Mouse (Mus musculus): ENCODE measurements at regions not wholly inside any gene's neighbourhood (a gene's known extent, or its start where the extent isn't known, plus 50 kb on each side); places are given as distances from the start of the nearest gene placed in this dataset.

DNA sequence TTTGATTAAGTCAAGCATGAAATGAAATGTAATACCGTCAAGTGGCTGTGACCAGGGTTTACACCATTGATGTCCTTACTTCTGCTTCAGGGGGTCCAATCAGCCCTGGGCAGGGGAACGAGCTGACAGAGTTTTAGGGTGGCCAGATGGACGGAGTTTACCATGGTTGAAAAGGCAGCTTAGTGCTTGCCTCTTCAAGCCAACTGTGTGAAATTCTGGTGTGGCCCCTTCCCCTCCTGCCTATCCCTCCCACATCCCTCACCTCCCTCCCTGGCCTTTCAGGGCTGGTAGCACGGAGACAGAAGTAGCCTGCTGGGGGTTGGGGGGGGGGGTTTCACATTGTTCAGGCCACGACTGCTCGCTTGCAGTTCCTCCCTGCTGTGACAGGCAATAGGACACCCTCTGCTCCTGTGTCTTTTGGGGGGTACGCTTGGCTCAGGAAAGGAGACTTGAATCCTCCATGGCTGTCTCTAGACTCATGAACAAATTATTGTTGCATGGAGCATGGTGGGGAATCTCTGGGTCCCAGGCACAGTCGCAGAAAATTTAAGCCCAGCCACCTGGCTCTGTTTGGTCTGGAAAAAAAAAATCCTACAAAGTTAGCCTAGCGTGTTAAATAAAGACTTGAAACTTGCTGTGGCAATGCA is 262.4 kb upstream of the Irx3 start:
- DNase-seq: no peak

- no peak for DNase-seq
These were observed 261.5 kb upstream of the Irx3 start for GRCm38 (mm10) chr8:92063333-92063732.

GRCm38 (mm10) chr8:92059471-92059870 is 257.6 kb upstream of the Irx3 start:
- DNase-seq: no peak

DNA sequence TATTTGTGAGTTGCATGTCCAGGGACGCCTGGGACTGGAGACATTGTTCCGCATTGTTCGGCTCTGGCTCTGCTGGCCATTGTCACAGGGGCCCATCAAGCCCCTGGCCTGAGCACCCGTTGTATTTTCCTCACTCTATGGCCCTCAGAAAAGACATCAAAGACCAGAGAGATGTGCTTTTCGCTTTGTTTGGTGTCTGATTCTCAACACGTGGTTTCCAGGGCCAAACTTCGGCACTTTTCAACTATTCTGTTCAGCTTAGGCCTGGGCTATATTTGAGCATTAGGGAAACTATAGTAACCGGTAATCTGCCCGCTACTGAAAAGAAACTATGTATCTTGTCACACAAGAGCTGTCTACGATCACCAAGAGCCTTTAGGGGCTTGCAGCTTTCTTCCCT is 257.1 kb upstream of the Irx3 start:
- DNase-seq: no peak

DNA sequence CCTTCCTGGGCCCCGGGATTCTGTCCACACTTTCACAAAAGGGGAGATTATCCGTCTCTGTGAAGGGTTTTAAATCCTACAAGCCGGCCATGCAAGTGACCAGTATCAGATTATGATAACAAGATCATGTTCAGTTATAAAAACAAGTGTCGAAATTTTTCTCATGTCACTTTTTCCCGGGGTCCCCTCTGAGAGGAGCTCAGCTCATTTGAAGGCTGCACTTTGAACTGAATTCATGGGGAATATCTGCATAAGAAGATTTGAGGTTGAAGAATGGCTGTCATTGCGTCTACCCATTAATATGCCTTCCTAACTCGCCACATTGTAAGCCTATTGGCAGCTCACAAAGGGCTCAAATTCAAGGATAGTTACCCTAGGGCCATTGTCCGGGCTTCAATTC is 256.0 kb upstream of the Irx3 start:
- DNase-seq: no peak

DNA sequence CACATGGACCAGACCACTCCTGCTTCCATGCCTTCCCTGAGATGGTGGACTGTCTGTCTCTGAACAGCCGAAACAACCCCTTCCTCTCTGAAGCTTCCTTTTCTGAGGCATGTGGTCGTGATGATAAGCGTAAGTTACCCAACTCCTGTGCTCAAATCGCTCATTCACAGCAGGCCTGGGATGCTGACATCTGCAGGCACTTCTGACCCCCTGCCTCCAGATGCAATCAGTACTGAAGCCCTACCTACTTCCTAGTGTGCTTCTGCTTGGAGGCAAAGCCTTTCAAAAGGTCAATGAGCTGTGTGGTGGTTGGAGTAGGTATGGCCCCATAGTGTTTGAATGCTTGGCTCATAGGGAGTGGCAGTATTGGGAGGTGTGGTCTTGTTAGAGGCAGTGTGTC is 253.7 kb upstream of the Irx3 start:
- no peak for DNase-seq

DNA sequence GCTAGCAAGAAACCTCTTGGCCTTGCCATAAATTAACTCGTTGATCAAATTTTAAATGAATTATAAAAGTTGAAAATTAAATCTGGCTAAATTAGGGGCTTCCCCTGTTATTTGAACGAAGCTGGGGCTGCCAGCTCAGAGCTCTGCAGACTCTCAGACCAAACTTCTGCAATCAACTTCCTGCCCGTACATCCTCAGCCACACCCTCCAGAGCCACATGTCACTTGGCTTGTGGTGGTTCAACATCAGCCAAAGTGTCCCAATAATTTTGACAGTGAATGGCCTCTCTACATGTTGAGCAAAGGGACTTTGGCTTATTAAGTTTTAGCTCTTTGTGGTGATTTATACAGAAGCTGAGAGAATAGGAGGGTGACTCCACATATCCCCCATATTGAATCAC is 242.8 kb upstream of the Irx3 start:
- no peak for DNase-seq

DNA sequence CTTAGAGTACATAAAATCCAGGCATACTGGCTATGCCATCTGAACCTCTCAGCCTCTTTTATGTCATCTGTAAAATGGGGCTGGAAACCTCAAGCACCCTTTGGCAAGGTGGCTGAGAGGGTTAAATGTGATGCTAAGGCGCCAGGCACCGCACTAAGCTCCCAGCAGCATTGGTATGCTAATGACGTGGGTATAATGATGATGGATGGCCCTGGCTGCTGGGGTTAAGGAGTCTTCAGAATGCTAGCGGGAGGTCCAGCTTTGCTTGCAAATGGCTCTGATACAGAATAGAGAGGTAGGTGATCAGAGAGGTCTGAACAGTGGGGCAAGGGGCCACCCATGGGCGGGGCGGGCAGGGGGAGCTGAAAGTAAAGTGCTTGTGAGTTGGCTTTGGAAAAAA is 241.1 kb upstream of the Irx3 start:
- no peak for DNase-seq

DNA sequence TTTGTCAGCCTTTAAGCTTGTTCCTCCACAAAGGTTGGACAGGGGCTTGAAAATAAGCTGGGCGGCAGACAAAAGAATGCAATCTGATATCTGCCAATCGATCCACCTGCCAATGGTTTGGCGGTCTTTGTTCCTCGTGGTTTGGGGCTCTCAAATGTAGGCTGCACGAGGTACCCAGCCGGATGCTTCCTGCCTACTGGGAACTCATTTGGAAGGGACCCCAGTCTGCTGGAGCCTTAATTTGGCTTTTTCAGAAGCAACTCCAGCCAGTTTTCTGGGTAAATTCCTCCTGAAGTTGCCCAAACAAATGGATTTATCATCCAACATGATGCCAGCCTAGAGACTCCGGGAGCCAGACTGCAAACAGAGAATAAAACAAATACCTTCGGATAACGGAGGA is 228.1 kb upstream of the Irx3 start:
- no peak for DNase-seq

GRCm38 (mm10) chr8:92029516-92029915 is 227.6 kb upstream of the Irx3 start:
- no peak for DNase-seq

DNA sequence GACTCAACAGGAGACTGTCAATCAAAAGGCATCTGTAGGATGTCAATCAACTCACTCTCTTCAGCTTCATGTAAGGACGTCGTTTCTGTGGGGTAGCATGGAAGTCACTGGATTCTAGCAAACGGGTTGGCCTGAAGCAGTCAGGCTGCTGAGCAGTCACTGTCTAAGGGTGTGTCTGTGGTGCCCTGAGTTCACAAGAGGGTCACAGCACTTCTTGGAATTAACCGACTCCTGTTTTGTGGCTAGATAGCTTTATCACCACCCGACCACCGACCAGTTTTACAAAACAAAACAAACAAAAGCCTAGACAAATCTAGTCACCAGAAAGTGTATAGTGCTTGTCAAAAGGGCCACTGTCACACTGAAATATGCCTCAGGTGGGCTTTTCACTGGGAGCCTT is 226.4 kb upstream of the Irx3 start:
- no peak for DNase-seq

DNA sequence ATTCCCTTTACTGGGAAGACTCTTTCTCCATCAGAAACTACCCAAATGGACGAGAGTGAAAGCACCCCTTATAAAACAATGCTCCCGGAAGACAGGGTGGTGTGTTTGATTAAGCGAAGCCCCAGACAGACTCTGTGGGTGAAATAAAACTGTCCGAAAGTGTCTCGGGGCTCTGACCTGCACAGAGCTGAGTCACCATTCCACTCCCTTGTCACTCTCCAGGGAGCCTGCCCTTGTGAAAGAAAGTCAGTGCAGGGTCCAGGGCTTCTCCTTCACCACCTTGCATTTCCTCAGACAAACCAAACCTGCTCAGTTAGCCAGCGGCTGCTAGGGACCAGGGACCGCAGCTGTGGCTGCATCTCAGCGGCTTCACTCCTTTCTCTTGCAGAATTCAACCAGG is 222.3 kb upstream of the Irx3 start:
- DNase-seq: no peak

GRCm38 (mm10) chr8:92021521-92021920 is 219.7 kb upstream of the Irx3 start:
- no peak for DNase-seq

DNA sequence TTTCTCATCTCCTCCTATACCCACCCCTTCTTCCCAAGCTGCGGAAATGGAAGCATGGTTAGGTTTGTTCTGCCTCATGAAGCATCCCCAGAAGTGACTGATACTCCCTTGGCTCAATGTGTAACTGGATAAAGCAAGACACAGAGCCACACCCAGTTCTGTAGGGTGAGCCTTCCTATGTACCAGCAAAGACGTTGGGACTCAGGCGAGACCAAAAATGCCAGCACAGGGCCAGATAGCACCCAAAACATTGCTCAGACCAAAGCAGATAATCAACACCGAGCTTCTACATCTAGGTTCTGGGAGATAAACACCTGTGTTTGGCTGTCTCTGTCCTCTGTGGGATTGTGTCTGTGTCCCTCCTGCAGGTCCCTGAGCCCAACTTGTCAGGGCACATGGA is 212.8 kb upstream of the Irx3 start:
- no peak for DNase-seq

GRCm38 (mm10) chr8:92013183-92013582 is 211.3 kb upstream of the Irx3 start:
- no peak for DNase-seq

GRCm38 (mm10) chr8:92010412-92010811 is 208.5 kb upstream of the Irx3 start:
- peak; percentile 28 for DNase-seq

DNA sequence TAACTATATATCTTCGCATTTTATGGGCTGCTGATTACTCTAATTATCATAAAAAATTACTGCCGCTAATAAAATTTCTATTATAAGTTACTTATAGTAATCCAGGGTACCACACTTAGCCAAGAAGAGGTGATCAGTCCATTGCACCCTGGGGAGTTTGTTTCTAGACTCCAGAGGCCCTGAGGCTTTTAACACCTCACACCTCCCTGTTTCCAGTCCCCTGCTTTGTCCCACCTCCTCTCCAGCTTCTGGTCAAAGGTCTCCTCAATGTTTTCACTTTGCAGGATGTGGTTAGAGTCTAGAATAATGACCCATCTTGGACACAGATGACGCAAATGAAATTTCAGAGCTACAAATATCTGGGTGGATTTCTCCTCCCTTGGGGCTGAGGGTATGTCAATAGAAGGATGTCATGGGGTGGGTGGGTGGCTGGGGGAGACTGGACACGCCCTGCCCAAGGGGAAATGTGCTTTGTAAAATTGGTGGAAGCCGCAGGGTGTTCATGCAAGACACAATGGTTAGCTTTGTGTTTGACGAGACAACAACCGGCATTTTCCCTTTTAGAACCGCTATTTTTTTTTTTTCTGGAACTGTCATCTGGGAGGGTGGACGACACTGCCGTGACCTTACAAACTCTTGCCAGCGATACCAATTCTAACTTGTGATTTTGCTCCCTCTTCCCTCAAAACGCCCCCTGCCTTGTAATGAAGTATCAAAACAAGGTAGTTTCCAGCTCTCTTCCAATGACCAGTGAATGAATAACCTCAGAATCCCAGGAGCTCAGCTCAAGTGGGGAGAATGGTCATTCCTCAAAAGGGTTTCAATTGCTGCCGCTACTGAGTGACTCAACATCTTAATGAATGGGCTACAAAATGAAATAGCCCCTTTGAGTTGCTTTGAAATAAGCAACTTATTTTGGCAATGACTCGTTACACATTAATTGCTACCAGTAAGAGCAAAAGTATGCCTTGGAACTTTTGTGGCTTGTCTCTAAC is 207.0 kb upstream of the Irx3 start:
- peak; percentile 40 for DNase-seq

DNA sequence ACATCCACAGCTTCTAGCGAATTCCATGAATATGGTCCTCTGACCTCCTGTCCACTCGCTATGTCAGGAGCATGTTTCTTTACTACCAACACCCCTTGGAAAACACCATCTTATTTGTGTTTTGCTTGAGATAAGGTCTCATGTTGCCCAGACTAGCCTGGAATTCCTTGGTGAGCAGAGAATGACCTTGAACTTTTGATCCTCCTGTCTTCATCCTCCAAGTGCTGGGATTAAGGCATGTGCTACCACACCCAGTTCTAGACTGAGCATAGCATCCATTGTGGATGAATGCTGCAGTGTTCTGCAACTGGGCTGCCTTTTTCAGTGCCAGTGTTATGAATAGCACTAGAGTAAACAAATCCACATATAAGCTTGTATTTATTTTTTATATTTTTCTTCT is 203.2 kb upstream of the Irx3 start:
- no peak for DNase-seq

DNA sequence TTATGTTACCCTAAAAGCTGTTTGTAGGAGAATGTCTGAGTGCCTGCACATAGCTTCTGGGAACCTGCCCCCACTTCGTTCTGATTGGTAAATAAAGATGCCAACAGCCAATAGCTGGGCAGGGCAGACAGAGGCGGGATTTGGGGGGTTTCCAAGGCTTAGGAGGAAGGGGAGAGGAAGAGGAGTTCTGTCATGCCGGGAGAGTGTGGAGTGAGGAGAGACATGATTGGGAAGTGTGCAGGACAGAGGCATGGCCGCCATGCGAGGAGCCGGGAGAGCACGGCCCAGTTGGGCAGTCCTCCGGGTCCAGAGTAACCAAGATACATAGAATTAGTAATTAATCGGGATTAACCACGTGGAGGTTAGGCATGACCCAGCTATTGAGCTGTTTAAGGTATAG is 202.7 kb upstream of the Irx3 start:
- DNase-seq: no peak

DNA sequence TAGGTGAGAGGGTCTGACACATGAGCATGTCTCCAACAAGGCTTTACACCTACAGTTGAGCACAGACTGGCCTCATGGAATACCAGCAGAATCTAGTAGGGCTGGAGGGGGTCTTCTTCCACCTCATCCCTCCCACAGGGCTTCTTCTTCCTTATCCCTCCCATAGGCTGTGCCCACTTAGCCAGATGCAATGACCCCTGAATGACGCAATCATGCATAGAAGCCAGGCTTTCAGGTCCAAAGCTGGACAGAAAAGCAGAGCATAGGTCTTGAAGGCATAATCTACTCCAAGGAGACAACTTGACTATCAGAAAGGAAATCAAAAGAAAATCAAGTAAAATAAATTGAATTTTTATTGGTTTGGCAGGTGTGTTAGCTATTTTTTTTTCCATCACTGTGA is 198.5 kb upstream of the Irx3 start:
- no peak for DNase-seq

DNA sequence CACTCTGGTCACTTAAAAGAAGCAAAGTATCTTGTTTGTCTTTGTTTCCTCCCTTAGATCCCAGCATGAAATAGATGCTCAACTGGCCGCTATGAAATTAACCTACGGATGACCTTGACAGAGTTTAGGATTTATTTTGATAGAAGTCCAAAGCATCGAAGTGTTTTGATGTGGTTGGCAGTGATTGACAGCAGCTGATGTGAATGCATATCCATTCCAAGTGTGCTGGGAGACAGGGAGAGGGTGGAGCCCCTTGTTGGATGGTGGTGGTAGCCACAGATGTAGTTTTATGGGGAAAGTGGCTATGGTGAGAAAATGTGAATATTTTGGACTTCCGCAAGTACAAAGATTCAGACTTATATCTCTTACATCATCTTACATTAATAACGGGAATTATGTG is 197.8 kb upstream of the Irx3 start:
- no peak for DNase-seq

- DNase-seq: no peak
These were observed 197.3 kb upstream of the Irx3 start for GRCm38 (mm10) chr8:91999189-91999588.

DNA sequence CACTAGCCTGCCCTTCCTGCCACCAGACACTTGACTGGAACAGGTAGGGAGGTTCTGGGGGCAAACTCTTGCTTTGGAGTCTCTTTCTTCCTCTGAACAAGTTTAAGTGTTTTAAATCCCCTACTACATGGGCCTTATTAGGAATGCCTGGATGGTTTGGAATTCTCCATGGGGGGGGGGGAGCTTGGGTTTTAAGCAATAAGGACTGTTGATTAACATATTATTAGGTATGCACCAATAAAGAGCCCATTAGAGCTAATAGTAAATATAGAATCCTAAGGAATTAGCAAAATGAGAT is 196.0 kb upstream of the Irx3 start:
- DNase-seq: no peak

Data from adrenal gland, adult 2 months (tissue).